Mouse (Mus musculus): Measurements from ENCODE around the gene Gm20388.

Gm20388 gene

DNA sequence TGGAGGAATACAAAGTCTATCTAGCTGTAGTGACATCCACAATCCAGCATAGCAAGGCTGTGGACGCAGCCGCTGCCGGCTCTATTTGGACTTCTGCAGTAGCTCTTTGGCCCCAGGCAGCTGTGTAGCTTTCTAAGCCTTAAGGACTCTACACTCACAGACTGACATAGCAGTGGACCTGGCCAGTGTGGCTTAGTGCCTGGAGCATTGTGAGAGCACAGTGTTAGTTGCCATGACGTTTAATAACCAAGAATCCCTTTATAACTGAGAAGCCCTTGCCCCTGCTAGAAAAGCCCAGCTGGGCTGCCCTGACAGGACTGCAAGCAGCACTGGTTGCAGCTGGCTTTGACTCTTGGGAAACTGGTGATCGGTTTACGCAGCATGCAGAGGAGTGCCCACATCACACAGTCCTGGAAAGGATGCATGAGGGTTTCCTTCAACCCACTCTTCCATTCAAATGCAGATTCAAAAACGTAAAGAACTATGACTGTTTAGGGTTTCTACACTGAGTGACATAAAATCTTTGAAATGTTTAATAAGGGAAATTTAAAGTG, 214.3 kb downstream of the Gm20388 start:
- peak; percentile 36 for DNase-seq (ENCODE audit: low spot score)

DNA sequence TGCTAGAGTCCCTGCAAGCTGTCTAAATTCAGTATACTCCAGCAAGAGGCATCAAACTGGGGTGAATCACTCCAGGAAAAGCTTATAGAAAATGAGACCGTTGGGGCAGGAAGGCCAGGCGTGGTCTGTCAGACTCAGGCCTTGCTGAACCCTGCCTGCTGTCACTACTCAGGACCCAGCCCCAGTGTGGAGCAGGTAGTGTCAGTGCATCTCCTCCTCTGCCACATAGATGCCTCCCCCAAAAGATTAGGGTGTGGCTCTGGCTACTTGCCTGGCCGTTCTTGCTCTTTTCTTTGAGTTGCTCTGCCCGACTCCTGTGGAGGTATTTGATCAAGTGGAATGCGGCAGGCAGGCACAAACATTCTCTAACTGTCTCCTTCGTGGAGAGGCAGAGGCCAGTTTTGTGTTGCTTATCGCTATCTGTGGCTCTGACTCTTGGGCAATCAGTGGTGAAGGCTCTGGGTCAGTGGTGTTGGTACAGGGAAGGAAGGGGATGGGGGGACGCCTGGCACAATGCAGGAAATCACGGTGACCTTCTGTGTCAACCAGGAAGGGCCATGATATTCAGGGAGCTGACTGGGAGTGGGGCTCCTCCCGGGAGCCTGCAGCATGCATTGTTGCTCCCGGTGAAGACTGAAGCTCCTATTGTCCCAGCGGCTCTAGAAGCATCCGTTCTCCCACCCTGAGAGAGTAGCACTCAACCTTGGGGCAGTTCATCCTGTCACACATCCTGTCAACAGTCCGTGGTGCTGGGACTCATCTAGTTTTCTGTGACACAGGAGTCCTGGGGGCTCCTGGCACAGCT, 215.9 kb downstream of the Gm20388 start:
- peak; percentile 31 for DNase-seq (ENCODE audit: low spot score)

DNA sequence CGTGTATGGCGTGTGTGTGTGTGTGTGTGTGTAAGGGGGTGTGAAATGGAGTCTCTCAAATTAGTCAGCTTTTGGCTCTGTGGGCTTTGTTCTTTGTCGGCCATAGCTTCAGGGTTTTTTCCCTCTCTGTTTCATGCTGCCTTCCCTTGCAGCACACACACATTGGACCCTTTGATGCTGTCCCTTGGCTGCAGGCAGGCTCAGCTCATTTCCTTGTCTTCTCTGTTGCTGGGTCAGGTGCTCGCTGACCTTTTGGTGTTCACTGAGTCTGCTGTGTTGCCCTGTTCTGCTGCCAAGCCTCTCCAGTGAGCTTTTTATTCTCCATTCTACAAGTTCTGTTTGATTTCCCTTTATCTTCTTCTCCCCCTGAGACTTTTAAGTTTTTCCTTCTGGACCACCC, 218.9 kb downstream of the Gm20388 start:
- peak; percentile 51 for DNase-seq (ENCODE audit: low spot score)

DNA sequence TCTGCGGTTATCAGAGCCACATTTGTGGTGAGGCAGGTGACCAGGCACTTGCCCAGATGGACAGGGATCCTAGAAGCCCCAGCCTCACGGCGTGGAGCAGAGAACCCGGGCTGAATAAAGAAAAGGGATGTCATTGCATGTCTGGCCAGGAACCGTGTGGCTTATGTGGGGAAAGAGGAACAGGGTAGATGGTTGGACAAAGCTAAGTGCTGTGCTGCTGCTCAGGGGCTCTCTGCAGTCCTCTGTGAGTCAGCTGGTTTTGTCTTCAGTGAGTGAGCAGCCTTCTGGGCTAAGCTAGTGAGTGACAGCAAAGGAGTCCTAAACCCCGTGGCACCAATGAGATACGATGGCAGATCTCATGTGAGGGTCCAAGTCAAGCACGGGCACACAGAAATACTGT, 220.5 kb downstream of the Gm20388 start:
- no peak for DNase-seq (ENCODE audit: low spot score)

DNA sequence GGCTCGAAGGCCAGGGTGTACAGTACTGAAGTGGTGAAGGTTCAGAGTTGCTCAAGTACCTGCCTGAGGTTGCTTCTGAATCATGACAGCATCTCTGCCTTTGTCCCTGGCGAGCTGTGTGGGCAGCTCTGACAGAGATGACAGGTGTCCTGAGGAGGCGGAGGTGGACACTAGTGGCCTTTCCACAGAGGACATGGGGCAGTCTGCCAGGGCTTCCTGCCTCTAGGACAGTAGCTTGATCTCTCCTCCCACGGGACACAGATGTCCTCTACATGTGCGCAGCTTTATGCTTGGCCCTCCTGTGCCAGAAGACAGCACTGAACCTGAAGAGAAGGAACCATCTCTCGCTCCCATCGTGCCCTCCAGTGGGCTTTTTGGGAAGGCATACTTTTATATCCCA, 222.5 kb downstream of the Gm20388 start:
- no peak for DNase-seq (ENCODE audit: low spot score)

DNA sequence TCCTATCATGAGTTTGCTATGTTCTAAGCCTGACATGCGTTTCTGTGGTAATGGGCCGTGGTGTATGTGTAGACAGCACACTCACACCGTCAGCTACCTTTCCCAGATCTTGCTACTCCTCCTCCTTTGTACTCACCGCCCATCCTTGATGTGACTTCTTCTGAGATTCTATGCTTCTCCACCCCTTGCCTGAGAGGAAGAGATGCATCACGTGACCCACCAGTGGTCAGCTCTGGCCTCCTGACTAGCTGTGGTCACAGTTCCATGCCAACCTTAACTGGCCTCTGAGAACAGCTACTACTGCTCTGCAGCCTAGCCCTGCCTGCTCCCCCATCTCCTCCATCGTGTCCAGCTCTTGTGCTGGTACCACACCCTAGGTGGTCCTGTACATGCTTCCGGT, 225.0 kb downstream of the Gm20388 start:
- DNase-seq (ENCODE audit: low spot score): no peak

DNA sequence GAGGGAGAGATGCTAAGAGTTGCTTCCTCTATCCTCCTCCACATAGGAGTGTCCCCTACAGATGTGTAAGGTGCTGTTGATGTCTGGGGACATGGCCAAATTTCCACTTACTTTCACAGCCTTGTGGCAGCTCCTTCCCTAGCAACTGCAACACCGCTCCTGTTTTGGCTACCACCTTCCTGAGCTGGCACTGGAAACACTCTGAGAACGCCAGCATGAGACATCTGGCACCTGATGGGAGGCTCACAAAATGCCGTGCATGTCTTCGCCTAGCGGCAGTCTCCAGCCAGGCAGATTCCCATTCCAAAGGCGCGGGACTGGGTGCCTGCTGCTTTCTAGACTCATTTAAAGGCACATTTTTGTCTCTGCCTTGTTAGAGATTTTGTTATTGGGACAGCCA, 226.0 kb downstream of the Gm20388 start:
- no peak for DNase-seq (ENCODE audit: low spot score)

DNA sequence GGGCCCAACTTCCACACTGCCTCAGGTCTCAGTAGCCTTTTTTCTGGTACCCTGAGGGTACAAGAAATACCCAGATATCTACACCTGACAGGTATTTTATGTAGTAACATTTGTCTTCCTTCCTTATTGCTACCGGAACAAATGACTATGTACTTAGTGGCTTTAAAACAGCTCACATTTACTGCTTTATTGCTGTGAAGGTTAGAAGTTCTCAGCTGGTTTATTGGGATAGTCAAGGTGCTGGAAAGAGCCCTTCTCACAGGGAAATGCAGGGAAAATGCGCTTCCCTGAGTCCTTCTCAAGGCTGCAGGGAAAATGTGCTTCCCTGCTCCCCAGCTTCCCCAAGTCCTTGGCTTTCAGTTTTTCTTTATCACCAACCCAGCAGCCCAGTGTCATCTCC, 228.3 kb downstream of the Gm20388 start:
- no peak for DNase-seq (ENCODE audit: low spot score)

DNA sequence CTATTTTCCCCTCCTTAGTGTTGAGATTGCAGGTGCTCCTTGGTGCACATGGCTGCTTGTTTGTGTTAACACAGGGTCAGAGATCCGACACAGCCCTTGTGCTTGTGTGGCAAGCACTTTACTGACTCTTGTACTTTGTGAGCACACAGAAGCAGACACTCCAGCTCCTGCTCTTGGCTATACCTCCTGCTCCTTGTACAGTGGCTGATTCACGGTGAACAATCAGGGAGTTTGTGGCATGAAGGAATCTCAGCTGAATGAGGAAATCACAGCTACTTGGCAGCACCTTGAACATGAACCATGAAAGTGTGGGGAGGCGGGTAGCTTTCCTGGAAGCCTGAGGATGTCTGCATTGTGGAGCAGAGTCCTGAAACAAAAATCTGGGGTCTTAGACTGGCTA, 230.1 kb downstream of the Gm20388 start:
- DNase-seq (ENCODE audit: low spot score): no peak

DNA sequence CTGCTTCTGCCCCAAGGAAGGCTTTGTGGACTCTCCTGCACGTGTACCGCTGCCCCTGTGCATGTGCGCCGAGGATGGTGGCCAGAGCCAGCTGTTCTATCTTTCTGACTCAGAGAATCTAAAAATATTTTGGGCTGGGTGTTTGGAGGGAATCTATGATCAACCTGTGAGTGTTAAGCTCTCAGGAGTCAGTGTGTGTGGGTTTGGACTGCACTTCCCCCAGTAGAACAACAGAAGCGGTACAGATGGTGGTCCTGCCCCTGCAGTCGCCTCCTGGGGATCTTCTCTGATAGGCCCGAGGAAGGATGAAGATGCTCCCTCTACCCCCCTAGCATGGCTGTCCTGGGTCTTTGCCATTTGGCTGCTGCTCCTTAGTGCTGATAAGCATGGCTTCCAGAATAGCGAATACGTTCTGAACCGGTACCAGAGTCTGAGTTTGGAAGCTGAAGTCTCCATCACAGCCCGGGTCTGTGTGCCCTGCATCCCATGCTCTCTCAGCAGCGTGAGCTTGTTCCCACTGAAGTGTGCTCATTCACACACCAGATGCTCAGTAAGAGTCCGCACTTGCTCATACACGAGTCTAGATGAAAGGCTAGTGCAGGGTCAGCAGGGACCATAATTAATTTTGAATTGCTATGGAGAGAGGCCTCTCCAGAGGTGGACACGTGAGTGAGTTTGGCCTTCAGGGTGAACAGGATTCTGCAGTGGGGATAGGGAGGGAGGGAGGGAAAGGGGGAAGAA, 233.4 kb downstream of the Gm20388 start:
- DNase-seq (ENCODE audit: low spot score): no peak

DNA sequence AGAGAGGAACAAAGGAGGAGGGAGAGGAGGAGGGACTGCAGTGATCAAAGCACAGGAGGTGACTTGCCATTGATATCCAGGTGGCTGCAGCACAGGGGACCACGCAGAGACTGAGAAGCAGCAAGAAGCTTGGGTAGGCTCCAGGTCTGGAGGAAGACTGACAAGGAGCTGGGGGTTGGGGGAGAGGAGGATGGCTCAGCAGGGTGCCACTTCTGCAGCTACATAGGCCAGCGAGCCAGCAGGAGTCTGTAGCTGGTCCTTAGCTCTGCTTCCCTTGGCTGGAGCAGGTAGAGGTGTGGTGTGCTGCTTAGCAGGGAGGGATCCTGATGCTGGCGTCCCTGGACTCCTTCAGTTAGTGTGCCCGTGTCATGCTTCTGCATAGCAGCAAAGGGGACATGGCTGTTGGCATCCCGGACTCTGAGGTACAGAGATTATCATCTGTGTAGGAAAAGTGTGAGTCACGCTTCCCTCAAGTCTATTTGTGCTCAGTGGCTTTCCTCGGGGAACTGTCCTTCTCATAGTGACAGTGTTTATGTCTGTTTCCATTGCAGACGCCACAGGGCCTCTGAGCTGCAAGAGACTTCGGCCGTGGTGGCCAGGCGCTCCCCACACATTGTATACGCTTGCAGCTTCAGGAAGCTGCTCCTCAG, 234.1 kb downstream of the Gm20388 start:
- no peak for DNase-seq (ENCODE audit: low spot score)

DNA sequence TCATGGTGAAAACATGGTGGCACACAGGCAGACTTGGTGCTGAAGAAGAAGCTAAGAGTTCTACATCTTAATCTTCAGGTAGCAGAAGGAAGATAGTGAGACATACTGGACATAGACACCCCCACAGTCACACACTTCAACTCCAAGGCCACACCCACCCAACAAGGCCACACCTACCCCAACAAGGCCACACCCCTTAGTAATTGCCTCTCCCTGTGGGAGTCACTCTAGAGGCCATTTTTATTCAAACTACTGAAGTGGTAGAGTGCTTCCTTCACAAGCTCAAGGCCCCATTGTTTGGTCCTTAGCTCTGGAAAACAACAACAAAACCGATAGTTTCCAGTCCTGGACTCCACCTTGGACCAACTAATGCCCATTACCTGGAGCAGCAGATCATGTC, 235.4 kb downstream of the Gm20388 start:
- no peak for DNase-seq (ENCODE audit: low spot score)

DNA sequence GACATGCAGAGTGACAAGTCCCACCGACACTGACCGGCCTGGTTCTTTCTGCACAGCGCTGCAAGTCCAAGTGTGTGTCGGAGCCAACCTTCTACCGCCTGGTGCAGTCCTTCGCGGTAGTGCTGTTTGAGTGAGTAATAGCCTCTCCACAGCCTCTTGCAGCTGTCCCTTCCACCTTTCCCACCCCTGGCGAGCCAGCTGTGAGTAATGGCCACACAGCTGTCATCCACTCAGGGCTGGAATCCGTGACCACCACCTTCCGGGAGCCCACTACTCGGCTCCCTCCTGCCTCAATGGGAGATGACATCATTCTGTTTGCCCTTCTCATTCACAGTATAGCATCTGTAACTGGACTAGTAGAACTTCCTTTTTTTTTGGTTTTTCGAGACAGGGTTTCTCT, 239.4 kb downstream of the Gm20388 start:
- DNase-seq (ENCODE audit: low spot score): peak; percentile 33

DNA sequence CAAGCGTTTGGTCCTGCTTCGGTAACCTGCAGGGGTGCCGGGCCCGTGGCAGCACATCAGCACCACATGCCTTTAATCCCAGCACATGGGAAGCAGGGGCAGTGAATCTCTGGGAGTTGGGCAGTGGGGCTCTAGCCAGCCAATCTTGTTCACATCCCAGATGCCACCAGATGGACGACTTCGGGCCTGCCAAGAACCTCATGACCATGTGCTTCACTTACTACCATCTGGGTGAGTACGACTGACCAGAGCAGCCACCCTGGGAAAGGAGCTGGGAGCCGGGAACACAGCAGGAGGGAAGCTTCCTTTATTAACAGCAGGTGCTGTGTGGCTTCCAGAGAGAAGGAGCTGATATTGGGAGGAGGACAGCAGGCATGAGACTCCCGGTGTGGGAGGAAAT, 240.5 kb downstream of the Gm20388 start:
- no peak for DNase-seq (ENCODE audit: low spot score)

DNA sequence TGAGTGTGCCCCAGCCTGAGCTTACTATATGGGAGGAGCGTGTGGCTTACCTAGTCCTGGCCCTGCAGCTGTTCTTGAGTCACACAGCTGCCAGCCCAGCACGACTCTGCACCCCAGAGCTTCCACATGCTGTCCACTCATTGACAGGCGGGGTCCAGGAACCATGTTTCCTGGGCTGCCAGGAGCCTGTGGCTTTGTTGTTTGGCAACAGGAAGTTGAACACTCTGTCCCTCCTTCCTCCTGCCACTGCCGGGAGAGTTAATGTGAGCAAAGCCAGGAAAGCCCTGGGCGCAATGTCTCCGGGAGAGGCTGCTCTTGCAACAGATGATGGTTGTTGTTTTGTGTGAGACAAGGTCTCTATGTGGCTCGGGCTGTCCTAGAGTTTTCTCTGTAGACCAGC, 242.0 kb downstream of the Gm20388 start:
- DNase-seq (ENCODE audit: low spot score): peak; percentile 29

DNA sequence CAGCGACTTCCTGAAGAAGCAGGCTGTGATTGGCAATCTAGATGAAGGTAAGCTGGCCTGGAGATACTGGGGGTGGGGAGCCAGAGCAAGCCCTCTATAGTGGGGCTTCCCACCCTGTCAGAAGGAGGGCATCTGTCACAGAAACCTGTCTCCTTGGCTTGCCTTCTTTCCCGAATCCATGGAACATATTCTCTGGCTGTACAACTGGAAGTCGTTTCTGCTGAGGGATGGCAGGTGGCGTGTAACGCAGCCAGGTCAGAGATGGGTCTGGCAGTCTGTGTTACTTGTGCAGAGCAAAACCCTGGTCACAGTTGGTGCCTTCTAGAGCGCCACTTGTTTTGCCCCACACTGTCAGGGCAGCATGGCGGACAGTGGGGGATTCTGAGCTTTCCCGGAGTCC, 249.7 kb downstream of the Gm20388 start:
- no peak for DNase-seq (ENCODE audit: low spot score)

DNA sequence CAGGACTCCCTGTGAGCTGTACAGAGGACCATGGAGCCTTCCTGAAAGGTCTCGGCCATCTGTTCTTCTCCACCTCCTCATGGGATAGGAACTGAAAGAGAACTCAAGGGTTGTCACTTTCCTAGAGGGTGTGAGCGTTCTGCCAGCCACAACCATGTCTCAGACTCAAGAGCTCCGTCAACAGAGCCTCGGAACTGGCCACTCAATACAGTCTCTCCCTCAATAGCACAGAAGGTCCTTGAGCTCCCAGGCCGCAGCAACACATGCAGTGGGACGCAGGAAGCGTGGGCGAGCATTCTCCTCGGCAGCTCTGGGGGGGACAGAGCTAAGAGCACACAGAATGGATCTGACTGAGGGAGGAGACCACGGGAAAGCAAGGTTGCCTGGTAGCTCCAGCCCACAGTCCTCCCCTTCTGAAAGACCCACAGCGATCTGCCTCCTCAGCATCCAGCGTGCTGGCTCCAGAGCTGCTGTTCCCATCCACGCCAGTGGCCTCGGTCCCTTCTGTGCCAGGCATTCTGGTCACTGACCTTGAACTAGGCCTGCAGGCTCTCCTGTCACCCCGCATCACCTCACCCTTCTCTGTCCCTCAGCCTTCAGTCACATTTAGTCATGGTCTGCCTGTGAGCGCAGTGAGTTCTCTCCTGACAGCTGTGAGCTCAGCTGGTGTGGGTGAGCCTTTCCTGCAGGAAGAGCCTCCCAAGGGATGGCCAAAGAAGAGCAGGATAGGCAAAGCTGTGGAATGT, 251.2 kb downstream of the Gm20388 start:
- DNase-seq (ENCODE audit: low spot score): no peak

DNA sequence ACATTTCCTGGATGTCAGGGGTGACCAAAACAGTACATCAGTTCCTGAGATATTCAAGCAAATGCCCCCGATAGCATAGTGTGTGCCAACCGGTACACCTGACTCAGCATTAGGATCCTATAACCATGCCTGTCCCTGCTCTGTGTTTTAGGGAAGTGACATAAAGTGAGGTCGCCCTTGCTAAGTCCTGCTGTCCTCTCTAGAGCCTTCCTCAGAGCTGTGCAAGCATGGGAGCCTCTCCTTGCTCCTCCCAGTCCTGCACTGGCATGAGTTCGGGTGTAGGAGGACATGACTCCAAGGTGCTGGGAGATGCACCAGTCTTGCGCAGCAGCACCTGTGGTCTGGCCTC, 251.7 kb downstream of the Gm20388 start:
- no peak for DNase-seq (ENCODE audit: low spot score)

DNA sequence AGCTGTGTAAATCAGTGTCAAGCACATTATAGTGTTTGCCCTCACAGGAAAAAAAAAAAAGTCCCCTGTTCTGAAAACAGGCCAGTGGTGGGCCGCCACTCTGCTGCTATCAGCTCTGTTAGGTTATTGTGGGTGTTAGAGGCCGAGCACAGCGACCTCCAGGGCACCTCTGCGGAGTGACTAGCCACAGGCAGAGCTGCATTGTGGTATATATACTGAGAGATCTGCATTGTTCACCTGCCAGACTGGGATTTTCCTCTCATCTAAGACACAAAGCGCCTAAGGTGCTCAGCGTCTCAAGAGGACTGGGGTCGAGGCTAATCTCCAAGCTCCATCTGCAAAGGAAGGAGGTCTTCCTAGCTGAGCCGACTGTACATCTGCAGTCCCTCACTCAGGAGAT, 252.7 kb downstream of the Gm20388 start:
- no peak for DNase-seq (ENCODE audit: low spot score)

DNA sequence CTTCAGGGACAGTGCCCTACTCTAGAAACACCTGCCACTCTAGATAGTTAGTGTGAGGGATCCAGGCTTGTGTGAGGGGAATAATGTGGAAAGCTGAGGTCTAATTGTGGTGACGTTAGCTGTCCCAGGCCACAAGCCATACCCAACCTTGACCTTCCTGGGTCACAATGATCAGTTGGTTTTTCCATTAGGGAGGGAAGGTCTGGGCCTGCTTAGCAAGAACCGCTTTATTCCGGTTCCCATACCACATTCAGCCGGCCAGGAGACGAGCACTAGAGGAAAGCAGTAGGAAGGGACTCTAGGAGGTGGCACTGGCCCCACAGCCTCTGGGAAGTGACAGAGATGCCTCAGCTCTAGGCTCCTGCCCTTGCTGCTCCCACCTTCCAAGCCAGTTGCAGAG, 253.4 kb downstream of the Gm20388 start:
- no peak for DNase-seq (ENCODE audit: low spot score)

DNA sequence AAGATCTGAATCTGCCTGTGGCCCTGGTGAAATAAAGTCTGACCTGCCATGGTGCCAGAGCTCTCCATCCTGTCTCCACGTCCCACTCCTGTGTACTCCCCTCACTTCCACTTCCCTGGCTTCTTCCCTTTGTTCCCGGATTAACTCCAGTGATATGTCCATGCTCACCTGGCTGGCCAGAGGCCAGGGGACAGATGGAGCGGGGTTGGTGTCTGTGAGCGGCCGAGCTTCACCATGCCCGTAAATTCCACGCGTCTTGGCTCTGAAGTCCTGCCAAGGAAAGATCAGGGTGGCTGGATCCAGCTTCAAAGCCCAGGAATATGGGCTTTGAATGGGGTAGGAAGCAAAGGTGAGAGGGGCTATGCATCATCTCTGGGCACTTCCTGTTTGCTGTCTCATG, 256.5 kb downstream of the Gm20388 start:
- no peak for DNase-seq (ENCODE audit: low spot score)

DNA sequence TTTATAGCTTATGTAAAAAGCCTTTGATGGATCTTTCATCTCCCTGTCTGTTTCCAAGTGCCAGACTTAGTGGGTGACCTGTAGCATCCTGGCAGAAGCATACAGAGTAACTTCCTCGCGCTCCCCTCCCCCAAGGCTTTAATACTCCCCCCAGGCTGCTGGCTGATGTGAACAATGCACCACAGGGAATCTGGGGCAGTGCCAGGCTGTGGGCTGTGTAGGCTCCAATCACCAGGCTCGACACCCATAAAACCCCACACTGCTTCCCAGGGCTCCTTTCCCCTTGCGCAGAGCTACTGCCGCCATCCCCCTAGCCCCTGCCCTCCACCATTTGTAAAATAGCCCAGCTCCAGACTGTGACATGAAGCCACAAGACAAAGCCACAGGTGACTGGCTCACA, 257.2 kb downstream of the Gm20388 start:
- DNase-seq (ENCODE audit: low spot score): no peak
